Mouse (Mus musculus) stomach, postnatal 0 days (tissue): Measurements from ENCODE around the gene Ankrd6. TPM values are rescaled to one million over a fixed set of nuclear protein-coding genes. Genes with fewer than 3 reads are reported as not detected.

Experiments
- ATAC-seq: fragments of 200-750 bp; cut with Nextera tagmentation; 2 replicates; pipeline ENCODE4 v1.8.0; 2017; ENCODE audit not compliant: low FRiP score, low TSS enrichment
- DNase-seq: peaks from one replicate; pipeline ENCODE4 v3.0.0-alpha.2; 2016; ENCODE audit warnings: low spot score
- H3K27ac ChIP-seq: fragments of 300-500 bp; sonication (generic); replicated peaks from 2 replicates; pipeline ENCODE4 v1.5.1; 2014; ENCODE audit warnings: mild to moderate bottlenecking, control low read depth
- H3K27me3 ChIP-seq: fragments of 300-500 bp; sonication (generic); 2 replicates; pipeline ENCODE4 v1.6.1; 2014; ENCODE audit warnings: low read length; ENCODE audit not compliant: control insufficient read depth, insufficient read depth
- H3K36me3 ChIP-seq: fragments of 300-500 bp; sonication (generic); 2 replicates; pipeline ENCODE4 v1.6.1; 2014; ENCODE audit warnings: low read length, mixed read lengths; ENCODE audit not compliant: control insufficient read depth, insufficient read depth
- H3K4me1 ChIP-seq: fragments of 300-500 bp; sonication (generic); replicated peaks from 2 replicates; pipeline ENCODE4 v1.6.1; 2014; ENCODE audit warnings: antibody characterized with exemption; ENCODE audit not compliant: control insufficient read depth, insufficient read depth
- H3K4me2 ChIP-seq: fragments of 300-500 bp; sonication (generic); replicated peaks from 2 replicates; pipeline ENCODE4 v1.6.1; 2014; ENCODE audit warnings: low read depth, mild to moderate bottlenecking, control low read depth, moderate library complexity
- H3K4me3 ChIP-seq: fragments of 300-500 bp; sonication (generic); 2 replicates; pipeline ENCODE4 v1.5.1; 2014; ENCODE audit warnings: low read depth, low read length, control low read depth
- H3K9ac ChIP-seq: fragments of 300-500 bp; sonication (generic); 2 replicates; pipeline ENCODE4 v1.6.1; 2014; ENCODE audit warnings: mild to moderate bottlenecking, low read length, control low read depth, mixed read lengths
- H3K9me3 ChIP-seq: fragments of 300-500 bp; sonication (generic); 2 replicates; pipeline ENCODE4 v1.6.1; 2016; ENCODE audit warnings: low read length; ENCODE audit not compliant: control insufficient read depth
- CTCF ChIP-seq: IDR thresholded peaks from 2 replicates; pipeline ENCODE4 v1.5.1; 2016; ENCODE audit warnings: antibody characterized with exemption, low read depth, mild to moderate bottlenecking, moderate library complexity
- EP300 ChIP-seq: optimal IDR thresholded peaks from 2 replicates; pipeline ENCODE3; 2016; ENCODE audit warnings: antibody characterized with exemption
- WGBS: fragments of 180-500 bp; shearing (Covaris S2); extraction: QIAGEN DNeasy Blood & Tissue Kit; methylation state at CpG from one replicate; pipeline ENCODE4 v1.1.7; 2014; 5-methylcytosine and 5-hydroxymethylcytosine counted together
- polyA plus RNA-seq: library from polyadenylated mRNA; unstranded; fragments of >200 nt; fragmentation: Nextera tagmentation; extraction: Ambion mirVana; gene quantifications from 2 replicates; pipeline ENCODE4 v1.2.1, GENCODE M21; 2015

Ankrd6 gene
- polyA plus RNA-seq, 1 experiment from 2014 or later: 2.2 TPM

GRCm38 (mm10) chr4:32872189-32872749 lies 78.4 kb downstream of the Ankrd6 start:
- TF ChIP-seq CTCF (no peak), EP300 (no peak)
- 72% methylated on average over 8 of the region's 8 CpGs for WGBS
- Histone ChIP-seq H3K36me3 (no peaks in the 10 kb centered on the region), H3K9ac (no peak overlapping the region), H3K4me3 (no peak overlapping the region), H3K4me2 (no peak overlapping the region), H3K4me1 (no peaks in the 10 kb centered on the region), H3K9me3 (no peaks in the 10 kb centered on the region), H3K27me3 (no peaks in the 10 kb centered on the region), H3K27ac (no peak overlapping the region)
- DNase-seq (no peak), ATAC-seq (no peak)

GRCm38 (mm10) chr4:32869370-32869769 lies 81.3 kb downstream of the Ankrd6 start:
- Histone ChIP-seq H3K4me2 (no peak overlapping the region), H3K27ac (no peak overlapping the region), H3K9ac (no peak overlapping the region), H3K4me1 (no peaks in the 10 kb centered on the region), H3K36me3 (no peaks in the 10 kb centered on the region), H3K4me3 (no peak overlapping the region), H3K27me3 (no peaks in the 10 kb centered on the region), H3K9me3 (no peaks in the 10 kb centered on the region)
- DNase-seq: no peak
- ATAC-seq: no peak
- TF ChIP-seq CTCF: no peak
- TF ChIP-seq EP300: no peak
- WGBS: 54% methylated on average over 9 of the region's 9 CpGs

- no peaks in the 10 kb centered on the region for H3K4me1 ChIP-seq
- WGBS: 30% methylated on average over 8 of the region's 8 CpGs
- TF ChIP-seq EP300 (no peak), CTCF (no peak)
- no peaks in the 10 kb centered on the region for H3K36me3 ChIP-seq
- no peak for DNase-seq
- no peak overlapping the region for H3K27ac ChIP-seq
- H3K27me3 ChIP-seq: no peaks in the 10 kb centered on the region
- ATAC-seq: no peak
- no peaks in the 10 kb centered on the region for H3K9me3 ChIP-seq
- H3K9ac ChIP-seq: no peak overlapping the region
- no peak overlapping the region for H3K4me3 ChIP-seq
- no peak overlapping the region for H3K4me2 ChIP-seq
These were observed 81.8 kb downstream of the Ankrd6 start for GRCm38 (mm10) chr4:32868858-32869257.

- no peak for ATAC-seq
- H3K9ac ChIP-seq: no peak overlapping the region
- H3K4me1 ChIP-seq: no peaks in the 10 kb centered on the region
- no peaks in the 10 kb centered on the region for H3K36me3 ChIP-seq
- no peak for DNase-seq
- H3K4me2 ChIP-seq: no peak overlapping the region
- H3K4me3 ChIP-seq: no peak overlapping the region
- WGBS: 76% methylated on average over 4 of the region's 4 CpGs
- no peaks in the 10 kb centered on the region for H3K27me3 ChIP-seq
- TF ChIP-seq EP300: no peak
- TF ChIP-seq CTCF: no peak
- H3K9me3 ChIP-seq: no peaks in the 10 kb centered on the region
- H3K27ac ChIP-seq: no peak overlapping the region
These were observed 82.2 kb downstream of the Ankrd6 start for GRCm38 (mm10) chr4:32868437-32868836.

DNA sequence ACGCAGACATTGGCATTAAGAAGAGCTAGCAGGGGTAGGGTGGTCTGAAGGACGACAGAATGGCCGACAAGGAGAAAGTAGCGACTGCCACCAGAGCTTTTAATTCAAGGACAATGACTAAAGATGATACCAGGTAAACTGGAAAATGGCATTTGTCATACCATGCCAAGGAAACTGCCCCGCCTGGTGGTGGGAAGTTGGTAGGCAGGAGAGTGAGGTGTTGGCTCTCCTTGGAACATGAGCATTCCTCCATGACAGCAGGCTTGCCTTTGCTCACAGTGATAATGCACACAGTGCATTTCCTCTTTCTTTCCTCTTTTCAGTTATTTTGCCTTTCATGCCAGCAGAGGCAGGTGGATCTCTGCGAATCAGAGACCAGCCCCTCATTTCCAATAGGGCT lies 83.2 kb downstream of the Ankrd6 start:
- ATAC-seq (no peak), DNase-seq (no peak)
- 83% methylated on average over 6 of the region's 6 CpGs for WGBS

GRCm38 (mm10) chr4:32864867-32865242 lies 85.8 kb downstream of the Ankrd6 start:
- DNase-seq (no peak), ATAC-seq (no peak)
- Histone ChIP-seq H3K9me3 (no peaks in the 10 kb centered on the region), H3K4me2 (no peak overlapping the region), H3K27ac (no peak overlapping the region), H3K4me3 (no peak overlapping the region), H3K9ac (no peak overlapping the region), H3K36me3 (no peaks in the 10 kb centered on the region), H3K27me3 (no peaks in the 10 kb centered on the region), H3K4me1 (no peaks in the 10 kb centered on the region)
- TF ChIP-seq EP300 (no peak), CTCF (no peak)
- 90% methylated on average over 6 of the region's 6 CpGs for WGBS

More for the DNA sequence above, 83.2 kb downstream of the Ankrd6 start:
- Histone ChIP-seq H3K36me3 (no peaks in the 10 kb centered on the region), H3K9ac (no peak overlapping the region), H3K27ac (no peak overlapping the region), H3K4me3 (no peak overlapping the region), H3K9me3 (no peaks in the 10 kb centered on the region), H3K4me2 (no peak overlapping the region), H3K4me1 (no peaks in the 10 kb centered on the region), H3K27me3 (no peaks in the 10 kb centered on the region)
- TF ChIP-seq CTCF (peak; percentile 59), EP300 (no peak)
